Mouse (Mus musculus) G1E (cell line): Measurements from ENCODE around the gene A930002H24Rik. TPM values are rescaled to one million over a fixed set of nuclear protein-coding genes. Genes with fewer than 3 reads are reported as not detected.
A peak's percentile ranks its signal among the peaks of the same experiment; 100 is the strongest.

ENCODE experiments used
- ATAC-seq: 2 replicates; pipeline ENCODE4 v1.8.0; 2016; ENCODE audit warnings: mild to moderate bottlenecking; ENCODE audit not compliant: insufficient number of reproducible peaks, poor library complexity, low FRiP score, severe bottlenecking; ENCODE audit errors: extremely low read depth
- DNase-seq: peaks from one replicate; pipeline ENCODE4 v3.0.0; 2012; ENCODE audit warnings: low spot score
- H3K27me3 ChIP-seq: 2 replicates; pipeline ENCODE4 v1.6.1; 2012; ENCODE audit warnings: mild to moderate bottlenecking, low read length, inconsistent platforms; ENCODE audit not compliant: insufficient read depth
- H3K36me3 ChIP-seq: replicated peaks from 2 replicates; pipeline ENCODE3; 2012; ENCODE audit warnings: mild to moderate bottlenecking, inconsistent platforms
- H3K4me1 ChIP-seq: 2 replicates; pipeline ENCODE4 v1.6.1; 2012; ENCODE audit warnings: low read depth, low read length, inconsistent platforms, mixed read lengths; ENCODE audit not compliant: insufficient read depth
- H3K4me3 ChIP-seq: 2 replicates; pipeline ENCODE4 v1.5.1; 2012; ENCODE audit warnings: low read depth, mild to moderate bottlenecking, inconsistent platforms, low read length, moderate library complexity, mixed read lengths
- H3K9me3 ChIP-seq: replicated peaks from 2 replicates; pipeline ENCODE4 v1.6.1; 2012; ENCODE audit warnings: inconsistent platforms
- CTCF ChIP-seq: IDR thresholded peaks from 2 replicates; pipeline ENCODE4 v1.5.1; 2012; ENCODE audit warnings: low read depth, low read length, inconsistent platforms, mixed read lengths
- GATA1 ChIP-seq: IDR thresholded peaks from 2 replicates; pipeline ENCODE4 v1.6.1; 2012; ENCODE audit warnings: borderline replicate concordance, low read length, inconsistent platforms, mixed read lengths
- GATA2 ChIP-seq: IDR thresholded peaks from 2 replicates; pipeline ENCODE4 v1.6.1; 2012; ENCODE audit warnings: low read depth, low read length, inconsistent platforms, borderline replicate concordance
- POLR2AphosphoS5 ChIP-seq: IDR thresholded peaks from 2 replicates; pipeline ENCODE4 v1.6.1; 2012; ENCODE audit warnings: low read depth, low read length, inconsistent platforms; ENCODE audit not compliant: insufficient replicate concordance
- TAL1 ChIP-seq: conservative IDR thresholded peaks from 2 replicates; pipeline ENCODE4 v1.6.1; 2012; ENCODE audit warnings: low read depth, low read length, inconsistent platforms, mixed read lengths
- polyA plus RNA-seq: library from polyadenylated mRNA; stranded (reverse); fragments of >175 nt; gene quantifications from 2 replicates; pipeline ENCODE4 v1.2.3, GENCODE M21; 2012
- total RNA-seq, 2 experiments: library from RNA; stranded (forward) in 1 of 2; stranded (reverse) in 1 of 2; fragments of 200-1000 nt in 1 of 2; fragments of >200 nt in 1 of 2; fragmentation: Nextera tagmentation in 1 of 2; gene quantifications; 2 replicates each; pipeline ENCODE4 v1.2.3; 2014 to 2017

The A930002H24Rik gene
- total and polyA plus RNA-seq, 3 experiments, result 1.1 TPM; not detected in 2

DNA sequence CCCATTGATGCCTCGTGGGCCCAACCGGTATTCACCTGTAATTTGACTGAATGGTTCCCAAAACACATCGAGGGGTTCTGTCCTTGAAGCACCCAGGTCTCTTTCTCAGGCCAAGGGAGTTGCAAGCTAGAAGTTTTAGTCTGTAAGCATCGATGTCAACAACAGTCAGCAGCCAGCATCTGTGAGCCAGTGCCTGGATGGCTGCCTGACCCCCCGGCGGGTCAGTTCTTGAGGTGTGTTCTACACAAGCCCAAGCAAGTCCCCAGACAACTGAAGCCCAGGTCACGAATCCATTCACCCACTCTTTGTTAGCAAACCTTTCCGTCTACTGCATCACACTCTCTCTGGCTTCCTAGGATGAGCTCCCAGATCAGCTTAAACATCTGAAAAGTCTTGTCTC, 37.4 kb downstream of the A930002H24Rik start:
- Histone ChIP-seq H3K9me3 (no peaks in the 10 kb centered on the region), H3K36me3 (no peaks in the 10 kb centered on the region), H3K4me1 (peaks cover 23% of the 10 kb centered on the region), H3K4me3 (no peak overlapping the region), H3K27me3 (no peaks in the 10 kb centered on the region)
- DNase-seq (no peak), ATAC-seq (no peak)
- TF ChIP-seq GATA1 (no peak), POLR2AphosphoS5 (no peak), TAL1 (no peak), CTCF (no peak), GATA2 (no peak)

DNA sequence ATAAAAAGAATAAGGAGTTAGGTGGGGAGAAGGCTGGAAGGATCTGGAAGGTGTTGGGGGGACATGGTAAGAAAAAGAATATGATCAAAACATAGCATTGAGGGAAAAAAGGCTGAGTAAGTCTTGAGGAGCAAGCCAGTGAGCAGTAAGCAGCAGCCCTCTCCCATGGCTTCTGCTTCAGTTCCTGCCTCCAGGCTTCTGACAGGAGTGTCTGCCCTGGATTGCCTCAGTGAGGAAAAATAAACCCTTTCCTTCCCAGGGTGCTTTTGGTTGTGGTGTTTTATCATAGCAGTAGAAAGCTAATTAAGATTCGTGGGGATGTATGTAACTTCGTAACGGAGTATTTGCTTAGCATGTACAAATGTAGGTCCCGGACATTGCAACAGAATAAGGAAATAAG, 39.5 kb downstream of the A930002H24Rik start:
- H3K27me3 ChIP-seq, result no peaks in the 10 kb centered on the region
- H3K4me1 ChIP-seq, result peaks cover 17% of the 10 kb centered on the region
- DNase-seq, result no peak
- ATAC-seq, result no peak
- H3K36me3 ChIP-seq, result no peaks in the 10 kb centered on the region
- TF ChIP-seq GATA2 (no peak), GATA1 (no peak)
- no peak overlapping the region for H3K4me3 ChIP-seq
- H3K9me3 ChIP-seq, result no peaks in the 10 kb centered on the region

GRCm38 (mm10) chr17:63818444-63819027, 45.1 kb downstream of the A930002H24Rik start:
- ATAC-seq (peak; percentile 70), DNase-seq (no peak)
- no peak overlapping the region; the same call in 1 of the 2 replicates for H3K4me3 ChIP-seq
- TF ChIP-seq CTCF (no peak), TAL1 (no peak), GATA1 (no peak), GATA2 (no peak), POLR2AphosphoS5 (no peak)
- H3K9me3 ChIP-seq, result no peaks in the 10 kb centered on the region
- H3K27me3 ChIP-seq, result no peaks in the 10 kb centered on the region
- H3K36me3 ChIP-seq, result no peaks in the 10 kb centered on the region
- H3K4me1 ChIP-seq, result peaks cover 20% of the 10 kb centered on the region

- no peak for ATAC-seq
- Histone ChIP-seq H3K27me3 (no peaks in the 10 kb centered on the region), H3K9me3 (no peaks in the 10 kb centered on the region), H3K4me3 (no peak overlapping the region), H3K4me1 (peaks cover 5% of the 10 kb centered on the region), H3K36me3 (no peaks in the 10 kb centered on the region)
- DNase-seq, result no peak
- no peak for TF ChIP-seq GATA1
- TF ChIP-seq POLR2AphosphoS5, result no peak
- TF ChIP-seq CTCF, result no peak
- TF ChIP-seq TAL1, result no peak
- TF ChIP-seq GATA2, result no peak
Measured at GRCm38 (mm10) chr17:63813552-63813951, 50.0 kb downstream of the A930002H24Rik start.

Other genes with a start within 250 kb of the A930002H24Rik start
- 27.9 and 31.8 TPM in 2 replicates for gene Fer, start 729 bp downstream of the A930002H24Rik start, total RNA-seq (2014; fragmentation: Nextera tagmentation)
- 33.6 and 39.8 TPM in 2 replicates for gene Fer, start 729 bp downstream of the A930002H24Rik start, total RNA-seq (2017)
- gene Fer, start 729 bp downstream of the A930002H24Rik start, polyA plus RNA-seq, result 1.6 and 1.9 TPM in 2 replicates